Mouse (Mus musculus): Measurements from ENCODE around the gene Enox1. TPM values are rescaled to one million over a fixed set of nuclear protein-coding genes. Genes with fewer than 3 reads are reported as not detected.

Enox1 gene
- polyA plus RNA-seq, 1 experiment from 2014 or later, result 0.09 TPM

GRCm38 (mm10) chr14:77297039-77297438 lies 140.5 kb downstream of the Enox1 start:
- 68% methylated on average over 4 of the region's 4 CpGs for WGBS (ENCODE audit: insufficient replicate concordance)
- Histone ChIP-seq H3K27me3 (ENCODE audit: insufficient read depth, low read length) (no peaks in the 10 kb centered on the region), H3K9me3 (ENCODE audit: low read length) (no peaks in the 10 kb centered on the region), H3K27ac (ENCODE audit: low read depth) (no peak overlapping the region), H3K4me2 (ENCODE audit: low read depth, low read length) (no peak overlapping the region), H3K36me3 (replicated peaks; ENCODE audit: insufficient read depth, low read length) (no peaks in the 10 kb centered on the region), H3K4me1 (ENCODE audit: insufficient read depth) (no peaks in the 10 kb centered on the region), H3K4me3 (ENCODE audit: low read depth, low read length) (no peak overlapping the region), H3K9ac (replicated peaks) (no peak overlapping the region)
- TF ChIP-seq EP300 (IDR thresholded peaks at IDR 0.05; ENCODE audit: low read depth) (no peak), CTCF (IDR thresholded peaks at IDR 0.05; ENCODE audit: low read depth) (no peak)
- ATAC-seq (no peak), DNase-seq (no peak)

- 78% methylated on average over 3 of the region's 3 CpGs for WGBS (ENCODE audit: insufficient replicate concordance)
- DNase-seq (no peak), ATAC-seq (no peak)
- TF ChIP-seq EP300 (IDR thresholded peaks at IDR 0.05; ENCODE audit: low read depth) (no peak), CTCF (IDR thresholded peaks at IDR 0.05; ENCODE audit: low read depth) (no peak)
- H3K4me1 ChIP-seq (ENCODE audit: insufficient read depth), result no peaks in the 10 kb centered on the region
- no peak overlapping the region for H3K9ac ChIP-seq (replicated peaks)
- H3K27ac ChIP-seq (ENCODE audit: low read depth), result no peak overlapping the region
- H3K9me3 ChIP-seq (ENCODE audit: low read length), result no peaks in the 10 kb centered on the region
- no peaks in the 10 kb centered on the region for H3K36me3 ChIP-seq (replicated peaks; ENCODE audit: insufficient read depth, low read length)
- no peak overlapping the region for H3K4me2 ChIP-seq (ENCODE audit: low read depth, low read length)
- no peaks in the 10 kb centered on the region for H3K27me3 ChIP-seq (ENCODE audit: insufficient read depth, low read length)
- no peak overlapping the region for H3K4me3 ChIP-seq (ENCODE audit: low read depth, low read length)
Observed at GRCm38 (mm10) chr14:77298327-77298726, 141.8 kb downstream of the Enox1 start.

GRCm38 (mm10) chr14:77309571-77309970 lies 153.0 kb downstream of the Enox1 start:
- Histone ChIP-seq H3K4me1 (ENCODE audit: insufficient read depth) (no peaks in the 10 kb centered on the region), H3K4me2 (ENCODE audit: low read depth, low read length) (no peak overlapping the region), H3K9ac (replicated peaks) (no peak overlapping the region), H3K9me3 (ENCODE audit: low read length) (no peaks in the 10 kb centered on the region), H3K4me3 (ENCODE audit: low read depth, low read length) (no peak overlapping the region), H3K36me3 (replicated peaks; ENCODE audit: insufficient read depth, low read length) (no peaks in the 10 kb centered on the region), H3K27ac (ENCODE audit: low read depth) (no peak overlapping the region), H3K27me3 (ENCODE audit: insufficient read depth, low read length) (no peaks in the 10 kb centered on the region)
- DNase-seq (no peak), ATAC-seq (no peak)
- TF ChIP-seq EP300 (IDR thresholded peaks at IDR 0.05; ENCODE audit: low read depth), result no peak
- TF ChIP-seq CTCF (IDR thresholded peaks at IDR 0.05; ENCODE audit: low read depth), result no peak
- 66% methylated on average over 3 of the region's 3 CpGs for WGBS (ENCODE audit: insufficient replicate concordance)

GRCm38 (mm10) chr14:77311456-77311855 lies 154.9 kb downstream of the Enox1 start:
- H3K36me3 ChIP-seq (replicated peaks; ENCODE audit: insufficient read depth, low read length), result no peaks in the 10 kb centered on the region
- no peak overlapping the region for H3K4me2 ChIP-seq (ENCODE audit: low read depth, low read length)
- TF ChIP-seq EP300 (IDR thresholded peaks at IDR 0.05; ENCODE audit: low read depth) (no peak), CTCF (IDR thresholded peaks at IDR 0.05; ENCODE audit: low read depth) (no peak)
- H3K27me3 ChIP-seq (ENCODE audit: insufficient read depth, low read length), result no peaks in the 10 kb centered on the region
- no peak for ATAC-seq
- H3K4me1 ChIP-seq (ENCODE audit: insufficient read depth), result no peaks in the 10 kb centered on the region
- no peaks in the 10 kb centered on the region for H3K9me3 ChIP-seq (ENCODE audit: low read length)
- DNase-seq, result no peak
- H3K9ac ChIP-seq (replicated peaks), result no peak overlapping the region
- 73% methylated on average over 6 of the region's 6 CpGs for WGBS (ENCODE audit: insufficient replicate concordance)
- H3K4me3 ChIP-seq (ENCODE audit: low read depth, low read length), result no peak overlapping the region
- H3K27ac ChIP-seq (ENCODE audit: low read depth), result no peak overlapping the region

GRCm38 (mm10) chr14:77319396-77319795 lies 162.8 kb downstream of the Enox1 start:
- Histone ChIP-seq H3K9ac (replicated peaks) (no peak overlapping the region), H3K27ac (ENCODE audit: low read depth) (no peak overlapping the region), H3K4me1 (ENCODE audit: insufficient read depth) (no peaks in the 10 kb centered on the region), H3K36me3 (replicated peaks; ENCODE audit: insufficient read depth, low read length) (no peaks in the 10 kb centered on the region), H3K4me2 (ENCODE audit: low read depth, low read length) (no peak overlapping the region), H3K9me3 (ENCODE audit: low read length) (no peaks in the 10 kb centered on the region), H3K4me3 (ENCODE audit: low read depth, low read length) (no peak overlapping the region), H3K27me3 (ENCODE audit: insufficient read depth, low read length) (no peaks in the 10 kb centered on the region)
- 79% methylated on average over 7 of the region's 7 CpGs for WGBS (ENCODE audit: insufficient replicate concordance)
- ATAC-seq (no peak), DNase-seq (no peak)
- TF ChIP-seq CTCF (IDR thresholded peaks at IDR 0.05; ENCODE audit: low read depth) (no peak), EP300 (IDR thresholded peaks at IDR 0.05; ENCODE audit: low read depth) (no peak)

GRCm38 (mm10) chr14:77324348-77324747 lies 167.8 kb downstream of the Enox1 start:
- H3K27me3 ChIP-seq (ENCODE audit: insufficient read depth, low read length), result no peaks in the 10 kb centered on the region
- DNase-seq, result no peak
- H3K4me3 ChIP-seq (ENCODE audit: low read depth, low read length), result no peak overlapping the region
- H3K9ac ChIP-seq (replicated peaks), result no peak overlapping the region
- no peak for TF ChIP-seq CTCF (IDR thresholded peaks at IDR 0.05; ENCODE audit: low read depth)
- TF ChIP-seq EP300 (IDR thresholded peaks at IDR 0.05; ENCODE audit: low read depth), result no peak
- H3K36me3 ChIP-seq (replicated peaks; ENCODE audit: insufficient read depth, low read length), result no peaks in the 10 kb centered on the region
- no peak overlapping the region for H3K4me2 ChIP-seq (ENCODE audit: low read depth, low read length)
- no peaks in the 10 kb centered on the region for H3K9me3 ChIP-seq (ENCODE audit: low read length)
- no peak overlapping the region for H3K27ac ChIP-seq (ENCODE audit: low read depth)
- 75% methylated on average over 2 of the region's 2 CpGs for WGBS (ENCODE audit: insufficient replicate concordance)
- no peaks in the 10 kb centered on the region for H3K4me1 ChIP-seq (ENCODE audit: insufficient read depth)
- no peak for ATAC-seq

GRCm38 (mm10) chr14:77327693-77328092 lies 171.1 kb downstream of the Enox1 start:
- H3K9me3 ChIP-seq (ENCODE audit: low read length), result no peaks in the 10 kb centered on the region
- H3K27ac ChIP-seq (ENCODE audit: low read depth), result no peak overlapping the region
- no peak overlapping the region for H3K9ac ChIP-seq (replicated peaks)
- no peaks in the 10 kb centered on the region for H3K4me1 ChIP-seq (ENCODE audit: insufficient read depth)
- H3K36me3 ChIP-seq (replicated peaks; ENCODE audit: insufficient read depth, low read length), result no peaks in the 10 kb centered on the region
- TF ChIP-seq CTCF (IDR thresholded peaks at IDR 0.05; ENCODE audit: low read depth) (no peak), EP300 (IDR thresholded peaks at IDR 0.05; ENCODE audit: low read depth) (no peak)
- 68% methylated on average over 3 of the region's 3 CpGs for WGBS (ENCODE audit: insufficient replicate concordance)
- no peak for DNase-seq
- H3K27me3 ChIP-seq (ENCODE audit: insufficient read depth, low read length), result no peaks in the 10 kb centered on the region
- H3K4me2 ChIP-seq (ENCODE audit: low read depth, low read length), result no peak overlapping the region
- ATAC-seq, result no peak
- no peak overlapping the region for H3K4me3 ChIP-seq (ENCODE audit: low read depth, low read length)
